Mouse (Mus musculus): ENCODE measurements around the gene Gm10100. TPM values are rescaled to one million over a fixed set of nuclear protein-coding genes. Genes with fewer than 3 reads are reported as not detected.
"Not testable (repeated sequence)": the region's sequence is repeated elsewhere in the genome, so short reads cannot be mapped to it uniquely, and the experiment has no call there.

Gm10100 gene
- polyA plus RNA-seq, 1 experiment from 2014 or later, result not detected

DNA sequence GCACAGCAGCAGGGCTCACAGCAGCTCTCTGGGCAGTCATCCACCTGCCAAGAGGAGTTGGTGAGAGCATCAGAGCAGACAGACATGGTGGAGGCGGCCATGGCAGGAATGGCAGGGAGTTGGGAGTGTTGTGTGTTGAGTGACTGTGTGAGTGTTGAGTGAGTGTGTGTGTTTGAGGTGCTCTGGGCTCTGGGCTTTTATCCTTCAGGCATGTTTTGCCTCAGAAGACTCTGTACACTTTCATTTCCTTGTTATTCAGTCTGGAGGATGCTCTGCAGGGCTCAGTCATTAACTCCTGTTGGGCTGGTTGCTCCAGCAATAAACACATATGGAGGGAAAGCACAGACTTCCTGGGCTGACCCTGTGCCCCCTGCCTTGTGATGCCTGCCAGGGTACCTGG, 44.9 kb downstream of the Gm10100 start, which contains the start of gene Gm3238:
Gene Gm3238, minus strand, starts transcription at position 101 of the 400 bp plus-strand sequence.
- no CpG with 5 or more reads among the region's 1 CpGs for WGBS
- ATAC-seq (ENCODE audit: low read depth); H3K9me3 ChIP-seq (ENCODE audit: control insufficient read depth, low read length); DNase-seq (ENCODE audit: low spot score); H3K36me3 ChIP-seq (ENCODE audit: control insufficient read depth, insufficient read depth, low read length); H3K4me1 ChIP-seq (ENCODE audit: control insufficient read depth, insufficient read depth, low read length); H3K27me3 ChIP-seq (replicated peaks; ENCODE audit: control insufficient read depth, insufficient read depth, low read length); H3K27ac ChIP-seq (replicated peaks; ENCODE audit: low read depth, low read length); H3K4me2 ChIP-seq (ENCODE audit: low read depth, low read length); H3K4me3 ChIP-seq (ENCODE audit: low read depth, low read length); H3K9ac ChIP-seq (ENCODE audit: low read depth, low read length): not testable (repeated sequence)

DNA sequence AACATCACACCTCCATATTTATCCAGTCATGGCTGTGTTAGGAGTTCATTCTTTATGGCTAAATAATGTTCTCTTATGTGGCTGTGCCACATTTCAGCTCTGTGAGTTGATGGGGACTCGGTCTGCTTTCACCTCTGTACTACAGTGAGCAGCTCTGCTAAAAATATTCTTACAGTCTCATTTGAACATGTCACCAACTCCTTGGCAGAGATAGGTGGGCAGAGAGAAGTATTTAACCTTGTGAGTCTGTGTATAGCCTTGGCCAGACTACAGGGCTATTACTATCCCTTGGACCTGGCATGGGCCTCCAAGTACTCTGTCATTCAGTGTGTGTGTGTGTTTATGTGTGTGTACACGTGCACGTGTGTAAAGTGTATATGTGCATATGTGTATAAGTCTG, 45.9 kb downstream of the Gm10100 start:
- not testable (repeated sequence) for H3K27ac ChIP-seq (replicated peaks; ENCODE audit: low read depth, low read length); DNase-seq (ENCODE audit: low spot score); H3K9ac ChIP-seq (ENCODE audit: low read depth, low read length); H3K27me3 ChIP-seq (replicated peaks; ENCODE audit: control insufficient read depth, insufficient read depth, low read length); H3K4me3 ChIP-seq (ENCODE audit: low read depth, low read length); H3K9me3 ChIP-seq (ENCODE audit: control insufficient read depth, low read length); ATAC-seq (ENCODE audit: low read depth); H3K4me1 ChIP-seq (ENCODE audit: control insufficient read depth, insufficient read depth, low read length); H3K4me2 ChIP-seq (ENCODE audit: low read depth, low read length); H3K36me3 ChIP-seq (ENCODE audit: control insufficient read depth, insufficient read depth, low read length)
- WGBS, result 69% methylated on average over 1 of the region's 3 CpGs

Other genes starting within 250 kb of the Gm10100 start
- gene Fam207a, start 210.7 kb upstream of the Gm10100 start, polyA plus RNA-seq (2014; fragmentation: Nextera tagmentation; extraction: Ambion mirVana), result 34.2 and 38.5 TPM in 2 replicates
- gene Itgb2, start 196.2 kb upstream of the Gm10100 start, polyA plus RNA-seq (2014; fragmentation: Nextera tagmentation; extraction: Ambion mirVana), result 3.0 and 3.5 TPM in 2 replicates
- gene Pttg1ip, start 144.8 kb upstream of the Gm10100 start, polyA plus RNA-seq (2014; fragmentation: Nextera tagmentation; extraction: Ambion mirVana), result 135 and 143 TPM in 2 replicates
- 261 and 281 TPM in 2 replicates for gene Sumo3, start 120.4 kb upstream of the Gm10100 start, polyA plus RNA-seq (2014; fragmentation: Nextera tagmentation; extraction: Ambion mirVana)
- 4.1 and 7.4 TPM in 2 replicates for gene Gm49325, start 120.3 kb upstream of the Gm10100 start, polyA plus RNA-seq (2014; fragmentation: Nextera tagmentation; extraction: Ambion mirVana)
- 66.1 and 69.5 TPM in 2 replicates for gene Ube2g2, start 104.2 kb upstream of the Gm10100 start, polyA plus RNA-seq (2014; fragmentation: Nextera tagmentation; extraction: Ambion mirVana)
- 1.0 and 1.3 TPM in 2 replicates for gene Tspear, start 39.9 kb upstream of the Gm10100 start, polyA plus RNA-seq (2014; fragmentation: Nextera tagmentation; extraction: Ambion mirVana)
- not detected in 2 replicates for gene Gm19402, start 35.7 kb upstream of the Gm10100 start, polyA plus RNA-seq (2014; fragmentation: Nextera tagmentation; extraction: Ambion mirVana)
- not detected in 2 replicates for gene Gm9508, start 29.3 kb upstream of the Gm10100 start, polyA plus RNA-seq (2014; fragmentation: Nextera tagmentation; extraction: Ambion mirVana)
- not detected in 2 replicates for gene Gm10272, start 19.9 kb upstream of the Gm10100 start, polyA plus RNA-seq (2014; fragmentation: Nextera tagmentation; extraction: Ambion mirVana)
- gene Gm10024, start 15.0 kb upstream of the Gm10100 start, polyA plus RNA-seq (2014; fragmentation: Nextera tagmentation; extraction: Ambion mirVana), result 0.57 TPM in 1 of 2 replicates, not detected in the other
- not detected in 2 replicates for gene Gm10142, start 10.7 kb upstream of the Gm10100 start, polyA plus RNA-seq (2014; fragmentation: Nextera tagmentation; extraction: Ambion mirVana)
- not detected in 2 replicates for gene Krtap12-1, start 5.9 kb upstream of the Gm10100 start, polyA plus RNA-seq (2014; fragmentation: Nextera tagmentation; extraction: Ambion mirVana)
- not detected in 2 replicates for gene Gm18596, start 16.2 kb downstream of the Gm10100 start, polyA plus RNA-seq (2014; fragmentation: Nextera tagmentation; extraction: Ambion mirVana)
- gene Gm9736, start 24.9 kb downstream of the Gm10100 start, polyA plus RNA-seq (2014; fragmentation: Nextera tagmentation; extraction: Ambion mirVana), result not detected in 2 replicates
- gene Gm3233, start 33.2 kb downstream of the Gm10100 start, polyA plus RNA-seq (2014; fragmentation: Nextera tagmentation; extraction: Ambion mirVana), result not detected in 2 replicates
- gene Gm3238, start 44.8 kb downstream of the Gm10100 start, polyA plus RNA-seq (2014; fragmentation: Nextera tagmentation; extraction: Ambion mirVana), result not detected in 2 replicates
- gene Gm7138, start 50.5 kb downstream of the Gm10100 start, polyA plus RNA-seq (2014; fragmentation: Nextera tagmentation; extraction: Ambion mirVana), result not detected in 2 replicates
- gene Gm3250, start 56.1 kb downstream of the Gm10100 start, polyA plus RNA-seq (2014; fragmentation: Nextera tagmentation; extraction: Ambion mirVana), result not detected in 2 replicates
- not detected in 2 replicates for gene Gm7137, start 61.7 kb downstream of the Gm10100 start, polyA plus RNA-seq (2014; fragmentation: Nextera tagmentation; extraction: Ambion mirVana)
- gene Gm9639, start 68.6 kb downstream of the Gm10100 start, polyA plus RNA-seq (2014; fragmentation: Nextera tagmentation; extraction: Ambion mirVana), result not detected in 2 replicates
- not detected in 2 replicates for gene Gm19668, start 72.6 kb downstream of the Gm10100 start, polyA plus RNA-seq (2014; fragmentation: Nextera tagmentation; extraction: Ambion mirVana)
- gene Gm9507, start 85.4 kb downstream of the Gm10100 start, polyA plus RNA-seq (2014; fragmentation: Nextera tagmentation; extraction: Ambion mirVana), result not detected in 2 replicates
- gene Gm2696, start 88.2 kb downstream of the Gm10100 start, polyA plus RNA-seq (2014; fragmentation: Nextera tagmentation; extraction: Ambion mirVana), result not detected in 2 replicates
- not detected in 2 replicates for gene Krtap10-4, start 100.6 kb downstream of the Gm10100 start, polyA plus RNA-seq (2014; fragmentation: Nextera tagmentation; extraction: Ambion mirVana)
- not detected in 2 replicates for gene Krtap10-10, start 109.5 kb downstream of the Gm10100 start, polyA plus RNA-seq (2014; fragmentation: Nextera tagmentation; extraction: Ambion mirVana)
- not detected in 2 replicates for gene Gm36176, start 120.3 kb downstream of the Gm10100 start, polyA plus RNA-seq (2014; fragmentation: Nextera tagmentation; extraction: Ambion mirVana)
- gene Gm10318, start 126.4 kb downstream of the Gm10100 start, polyA plus RNA-seq (2014; fragmentation: Nextera tagmentation; extraction: Ambion mirVana), result 0.33 TPM in 1 of 2 replicates, not detected in the other
- 0.28 TPM in 1 of 2 replicates, not detected in the other for gene Gm3285, start 135.5 kb downstream of the Gm10100 start, polyA plus RNA-seq (2014; fragmentation: Nextera tagmentation; extraction: Ambion mirVana)
- gene Lrrc3, start 176.1 kb downstream of the Gm10100 start, polyA plus RNA-seq (2014; fragmentation: Nextera tagmentation; extraction: Ambion mirVana), result 3.7 and 4.2 TPM in 2 replicates
- gene Trpm2, start 244.1 kb downstream of the Gm10100 start, polyA plus RNA-seq (2014; fragmentation: Nextera tagmentation; extraction: Ambion mirVana), result 0.41 and 1.4 TPM in 2 replicates